Mouse (Mus musculus): ENCODE measurements at regions not wholly inside any gene's neighbourhood (a gene's known extent, or its start where the extent isn't known, plus 50 kb on each side); places are given as distances from the start of the nearest gene placed in this dataset.
"Not testable (repeated sequence)": the region's sequence is repeated elsewhere in the genome, so short reads cannot be mapped to it uniquely, and the experiment has no call there.

DNA sequence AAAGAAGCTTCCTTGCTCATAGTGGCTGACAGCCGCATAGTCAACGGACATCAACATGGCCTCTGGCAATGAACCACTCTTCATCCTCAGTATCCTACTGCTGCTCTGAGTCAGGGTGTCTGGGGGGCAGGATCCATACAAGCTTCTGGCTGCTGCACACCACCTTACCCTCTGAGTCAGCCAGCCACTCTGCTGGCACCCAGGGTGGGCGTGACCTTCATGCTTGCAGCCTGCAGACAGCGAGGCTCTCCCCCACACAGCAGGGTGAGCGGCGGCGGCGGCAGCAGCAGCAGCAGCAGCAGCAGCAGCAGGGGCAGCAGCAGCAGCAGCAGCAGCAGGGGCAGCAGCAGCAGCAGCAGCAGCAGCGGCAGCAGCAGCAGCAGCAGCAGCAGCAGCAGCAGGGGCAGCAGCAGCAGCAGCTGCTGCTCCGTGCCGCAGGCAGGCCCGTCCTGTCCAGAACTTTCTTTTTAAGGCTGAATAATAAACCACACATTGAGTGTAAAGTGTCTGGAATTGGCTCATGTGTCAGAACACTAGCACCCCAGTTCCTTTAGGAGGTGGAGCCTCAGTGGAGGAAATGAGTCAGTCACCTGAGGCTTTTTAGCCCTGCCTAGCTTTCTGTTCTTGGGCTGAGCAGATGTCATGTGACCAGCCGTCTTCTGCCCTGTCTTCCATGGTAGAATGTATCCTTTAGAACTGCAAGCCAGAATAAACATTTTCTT, 186.3 kb downstream of the 1810013L24Rik start:
- no peak for DNase-seq (ENCODE audit: low read depth, low spot score)

DNA sequence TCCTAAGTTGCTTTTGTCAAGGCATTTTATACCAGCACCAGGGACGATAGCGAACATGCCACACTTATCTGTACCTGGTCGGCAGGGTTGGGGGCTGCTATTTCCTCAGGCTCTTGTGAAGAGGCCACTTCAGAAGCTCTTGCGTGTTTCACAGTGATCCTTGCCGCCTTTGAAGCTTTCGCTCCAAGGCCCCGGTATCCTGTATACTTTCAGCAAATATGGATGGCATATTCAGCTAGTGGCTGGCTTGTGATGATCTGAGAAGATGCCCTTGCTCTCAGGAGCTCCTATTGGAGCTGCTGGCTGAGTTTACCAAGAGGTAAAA, 186.8 kb downstream of the 1810013L24Rik start:
- DNase-seq (ENCODE audit: low read depth, low spot score), result no peak

DNA sequence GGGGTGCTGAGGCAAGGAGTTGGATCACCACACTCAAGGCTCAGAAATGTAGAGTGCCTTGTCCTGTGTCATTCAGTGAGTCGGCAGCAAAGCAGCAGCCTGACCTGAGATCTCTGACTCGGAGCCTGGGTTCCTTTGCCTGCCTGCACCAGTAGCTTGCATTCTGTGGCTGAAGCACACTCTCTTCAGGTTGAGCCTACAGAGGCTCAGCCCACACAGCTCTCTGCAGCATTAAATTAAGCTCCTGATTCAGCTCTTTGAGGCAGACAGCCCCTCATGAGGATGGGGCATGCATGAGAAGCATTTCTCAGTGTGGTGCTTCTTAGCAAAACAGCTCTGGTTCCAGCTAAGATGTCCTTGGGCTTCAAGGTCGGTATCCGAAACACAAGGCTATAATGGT, 200.8 kb downstream of the 1810013L24Rik start:
- no peak for DNase-seq (ENCODE audit: low read depth, low spot score)

DNA sequence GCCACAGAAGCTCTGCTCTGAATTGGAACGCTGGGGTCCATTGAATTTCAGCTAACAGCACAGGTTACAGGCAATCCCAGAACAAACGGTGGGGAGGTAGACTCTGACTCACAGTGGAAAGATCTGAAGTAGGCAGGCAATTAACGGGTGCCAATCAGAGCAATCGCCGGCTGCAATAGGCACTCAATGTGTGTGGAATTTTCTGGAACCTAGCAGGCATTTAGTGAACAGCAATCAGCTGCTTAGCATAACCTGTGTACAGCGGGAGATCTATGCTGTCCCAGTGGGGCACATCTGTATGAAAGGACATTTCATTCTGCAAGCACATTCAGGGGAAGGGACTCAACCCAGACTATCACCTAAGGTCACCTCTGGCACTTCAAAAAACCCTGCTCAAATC, 213.4 kb downstream of the 1810013L24Rik start:
- DNase-seq (ENCODE audit: low read depth, low spot score), result no peak

DNA sequence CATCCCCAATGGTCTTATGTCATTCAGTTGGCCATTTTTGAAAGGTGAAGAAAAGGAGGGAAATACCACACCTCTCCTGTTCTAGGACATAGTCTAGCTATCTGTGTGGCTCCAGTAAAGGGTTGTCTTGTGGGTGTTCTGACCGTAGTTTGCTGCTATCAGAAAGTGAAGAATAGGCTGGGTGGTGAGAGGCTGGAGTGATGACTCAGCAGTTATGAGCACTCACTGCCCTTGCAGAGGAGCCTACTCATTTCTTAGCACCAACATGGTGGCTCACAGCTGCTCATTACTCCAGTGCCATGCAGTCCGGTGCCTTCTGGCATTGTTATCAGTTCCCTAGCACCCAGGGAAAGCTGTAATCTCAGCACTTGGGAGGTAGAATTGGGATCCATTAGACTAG, 217.0 kb downstream of the 1810013L24Rik start:
- DNase-seq (ENCODE audit: low read depth, low spot score), result no peak

DNA sequence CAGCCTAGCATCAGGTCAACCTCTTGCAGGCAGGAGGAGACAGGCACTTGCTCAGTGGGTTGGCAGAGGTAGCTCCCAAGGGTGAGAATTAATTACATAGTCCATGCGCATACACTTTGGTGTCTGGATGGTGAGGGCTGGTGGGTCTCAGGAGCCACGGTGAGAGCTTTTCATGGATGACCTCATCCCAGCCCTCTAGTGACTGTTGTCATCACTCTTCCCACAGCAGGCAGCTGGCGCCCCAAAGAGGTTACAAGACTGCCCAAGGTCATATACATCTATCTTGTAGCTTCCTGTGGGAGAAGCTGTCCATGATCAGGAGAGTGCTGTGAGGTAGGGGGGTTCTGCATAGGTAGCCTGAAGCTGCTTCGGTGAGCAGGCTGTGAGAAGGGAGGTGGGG, 224.5 kb downstream of the 1810013L24Rik start:
- DNase-seq (ENCODE audit: low read depth, low spot score), result no peak

DNA sequence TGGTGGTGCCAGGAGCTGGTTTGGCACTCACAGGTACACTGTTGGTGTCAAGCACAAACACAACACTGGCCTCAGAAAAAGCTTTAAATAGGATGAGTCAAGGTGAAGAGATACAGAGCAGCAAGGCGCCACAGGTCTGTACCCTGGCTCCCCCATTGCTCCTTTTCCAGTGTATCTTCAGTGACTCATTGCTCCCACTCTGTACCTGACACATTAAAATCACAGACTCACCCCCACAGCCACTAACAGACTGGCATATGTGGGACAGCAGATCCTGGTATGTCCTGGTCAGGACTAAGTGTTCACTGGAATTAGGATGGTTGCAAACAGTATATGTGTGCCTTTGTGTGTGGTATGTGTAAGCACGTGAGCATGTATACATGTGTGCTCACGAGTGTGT, 226.5 kb downstream of the 1810013L24Rik start:
- no peak for DNase-seq (ENCODE audit: low read depth, low spot score)

DNA sequence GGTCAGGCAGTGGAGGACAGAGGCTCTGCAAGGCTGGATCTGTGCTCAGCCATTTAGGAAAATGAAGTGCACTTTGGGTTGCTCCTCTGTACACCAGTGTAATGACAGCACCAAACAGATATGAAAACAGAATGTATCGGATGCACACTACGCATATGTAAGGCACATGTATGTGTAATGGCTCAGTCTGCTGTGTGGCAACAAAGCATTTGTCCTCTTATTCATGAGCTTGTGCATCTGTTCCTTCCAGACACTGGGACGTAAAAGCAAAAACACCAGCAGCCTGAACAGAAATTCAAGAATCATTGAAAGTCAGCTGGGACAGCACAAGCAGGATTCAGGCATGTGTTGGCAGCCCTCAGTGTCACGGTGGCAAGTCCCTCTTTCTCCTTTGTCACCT, 241.6 kb downstream of the 1810013L24Rik start:
- DNase-seq (ENCODE audit: low read depth, low spot score), result no peak

DNA sequence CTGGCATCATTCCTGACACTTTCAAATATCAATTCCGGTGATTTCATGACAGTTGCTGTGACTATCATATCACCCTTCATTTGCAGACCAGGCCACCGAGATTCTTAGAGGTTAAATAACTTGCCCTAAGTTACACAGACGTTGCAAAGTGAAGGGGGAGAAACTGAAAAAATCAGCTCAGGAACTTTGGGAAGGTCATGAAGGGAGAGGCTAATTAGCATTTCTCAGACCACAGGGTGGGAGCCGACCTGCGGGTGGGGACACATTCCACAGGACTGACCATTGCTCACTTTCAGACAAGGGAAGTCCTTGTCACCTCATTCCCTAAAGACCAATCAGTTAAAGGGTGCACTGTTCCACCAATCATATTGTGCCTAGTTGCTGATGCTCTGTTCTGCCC, 242.1 kb downstream of the 1810013L24Rik start:
- not testable (repeated sequence) for DNase-seq (ENCODE audit: low read depth, low spot score)

DNA sequence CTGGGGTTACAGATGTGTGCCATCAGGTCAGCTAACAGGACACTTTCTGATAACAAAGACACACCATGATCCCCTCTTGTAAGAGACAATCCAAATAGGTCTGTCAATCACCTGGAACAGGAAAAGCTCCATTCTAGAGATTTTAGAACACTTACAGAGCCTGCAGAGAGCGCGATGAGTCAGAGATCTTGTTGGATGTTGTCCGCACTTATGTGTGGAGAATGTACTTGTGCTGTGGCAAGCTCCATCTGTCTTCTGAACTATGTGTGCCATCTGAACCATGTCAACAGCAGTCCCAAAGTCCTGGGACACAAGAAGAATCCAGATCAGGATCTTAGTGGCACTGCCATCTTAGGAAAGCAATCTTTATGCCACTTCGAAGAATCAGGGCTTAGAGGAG, 244.4 kb downstream of the 1810013L24Rik start:
- DNase-seq (ENCODE audit: low read depth, low spot score), result no peak

DNA sequence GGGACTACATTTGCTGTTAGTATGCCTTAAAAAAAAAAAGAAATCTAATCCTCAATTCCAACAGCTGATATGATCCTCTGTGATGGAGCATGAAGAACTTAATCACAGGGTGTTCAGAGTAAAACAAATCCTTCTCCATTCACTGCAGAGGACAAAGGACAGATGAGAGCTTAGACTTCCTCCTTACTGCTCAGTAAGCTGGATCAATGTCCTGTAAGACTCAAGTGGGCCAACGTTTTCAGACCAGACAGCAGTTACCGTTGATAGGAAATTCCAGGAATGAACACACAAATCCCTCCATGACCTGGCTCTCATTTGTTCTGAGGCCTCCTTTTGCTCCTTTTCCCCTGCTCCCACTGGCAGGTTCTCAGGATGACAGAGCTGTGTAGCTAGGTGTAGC, 247.6 kb downstream of the 1810013L24Rik start:
- DNase-seq (ENCODE audit: low read depth, low spot score), result no peak

DNA sequence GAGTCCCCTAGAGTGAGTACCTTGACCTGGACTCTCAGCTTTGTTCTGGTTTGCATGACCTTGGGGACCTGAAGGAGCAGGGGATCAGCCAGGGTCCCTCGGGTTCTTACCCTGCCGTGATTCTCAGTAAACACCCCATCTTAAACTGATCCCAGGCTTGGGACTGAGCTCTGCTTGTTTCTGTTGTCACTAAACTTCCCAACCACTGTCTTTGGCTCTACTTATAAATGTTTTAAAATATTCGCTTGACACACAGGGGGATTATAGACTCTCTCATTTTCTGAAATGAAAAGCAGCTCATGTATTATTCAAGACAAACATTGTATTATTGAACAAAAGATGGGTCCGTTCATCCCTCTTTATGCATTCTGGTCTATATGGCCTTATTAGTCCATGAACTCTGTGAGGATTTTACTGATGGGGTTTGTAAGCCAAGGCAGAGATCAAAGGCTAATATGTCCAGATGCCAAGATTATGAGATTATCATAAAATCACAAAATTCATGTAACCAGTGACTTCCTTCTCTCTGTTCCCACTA, 248.6 kb downstream of the 1810013L24Rik start:
- DNase-seq (ENCODE audit: low read depth, low spot score), result no peak

DNA sequence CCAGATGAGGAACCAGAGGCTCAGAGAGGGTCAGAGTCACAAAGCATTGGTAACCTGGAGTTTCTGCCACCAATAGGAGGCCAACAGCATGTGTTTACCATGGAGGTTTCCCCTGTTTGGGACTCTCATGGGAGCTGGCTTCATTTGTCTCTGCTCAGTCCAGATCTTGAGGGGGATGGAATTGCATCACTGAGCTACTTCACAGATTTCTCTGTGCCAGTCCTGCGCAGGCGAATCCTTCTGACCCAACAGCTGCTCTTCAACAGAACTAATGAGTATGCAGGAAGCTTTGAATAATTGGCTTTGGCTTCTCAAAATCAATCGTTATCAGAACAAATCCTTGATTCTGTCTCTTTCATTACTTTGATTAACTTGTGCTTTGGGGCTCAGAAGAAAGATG, 253.1 kb downstream of the 1810013L24Rik start:
- no peak for DNase-seq (ENCODE audit: low read depth, low spot score)

DNA sequence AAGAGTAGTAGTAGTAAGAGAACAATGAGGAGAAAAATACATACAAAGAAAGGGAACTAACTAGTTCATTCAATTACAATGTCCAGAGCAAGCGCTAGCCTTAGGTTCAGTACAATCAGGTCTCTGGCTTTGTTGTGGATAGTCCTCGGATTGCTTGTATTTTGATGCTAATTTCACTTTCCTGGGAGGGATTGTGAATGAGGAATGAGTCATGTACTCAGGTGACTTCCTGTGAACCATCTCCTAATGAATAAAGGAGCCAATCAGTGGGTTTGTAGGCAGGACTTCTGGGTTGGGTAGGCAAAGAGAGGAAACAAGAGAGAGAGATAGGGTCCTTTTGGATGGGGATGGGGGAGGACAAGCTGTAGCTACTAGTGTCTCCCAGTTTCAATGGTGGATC, 253.8 kb downstream of the 1810013L24Rik start:
- DNase-seq (ENCODE audit: low read depth, low spot score), result no peak

DNA sequence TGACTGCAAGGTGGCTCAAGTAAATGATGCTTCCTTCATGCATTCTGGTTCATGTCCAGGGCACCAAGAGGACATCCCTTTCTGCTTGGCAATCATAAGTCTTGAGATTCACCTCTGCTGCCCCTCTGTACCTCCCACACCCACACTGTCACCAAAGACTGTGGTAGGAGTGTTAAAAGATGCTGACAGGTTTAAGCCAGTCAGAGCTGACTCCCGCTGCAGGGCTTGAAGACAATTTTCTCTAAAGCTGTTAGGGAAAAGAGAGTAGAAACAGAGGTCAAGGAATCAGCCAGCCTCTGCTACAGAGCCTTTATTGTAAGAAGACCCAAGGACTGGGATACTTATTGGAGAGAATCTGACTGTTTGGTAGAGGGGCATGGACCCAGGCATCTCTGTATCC, 254.7 kb downstream of the 1810013L24Rik start:
- no peak for DNase-seq (ENCODE audit: low read depth, low spot score)

DNA sequence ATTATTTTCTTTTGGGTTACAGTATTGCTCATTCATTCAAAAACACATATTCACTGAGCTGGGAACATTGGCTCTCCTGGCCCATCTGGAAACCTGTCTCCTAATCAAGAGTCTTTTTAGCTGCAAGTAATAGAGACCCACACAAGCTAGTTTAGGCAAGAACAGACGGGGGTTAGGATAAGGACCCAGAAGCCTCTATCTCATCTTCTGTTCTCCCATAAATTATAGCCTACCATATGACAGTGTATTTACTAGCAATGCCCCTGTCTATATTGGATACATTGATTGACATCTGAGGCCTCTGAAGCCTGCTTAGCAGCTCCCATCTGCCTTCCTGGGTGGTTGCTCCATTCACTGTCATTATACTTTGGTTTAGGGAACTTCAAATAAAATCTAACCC, 255.2 kb downstream of the 1810013L24Rik start:
- no peak for DNase-seq (ENCODE audit: low read depth, low spot score)

DNA sequence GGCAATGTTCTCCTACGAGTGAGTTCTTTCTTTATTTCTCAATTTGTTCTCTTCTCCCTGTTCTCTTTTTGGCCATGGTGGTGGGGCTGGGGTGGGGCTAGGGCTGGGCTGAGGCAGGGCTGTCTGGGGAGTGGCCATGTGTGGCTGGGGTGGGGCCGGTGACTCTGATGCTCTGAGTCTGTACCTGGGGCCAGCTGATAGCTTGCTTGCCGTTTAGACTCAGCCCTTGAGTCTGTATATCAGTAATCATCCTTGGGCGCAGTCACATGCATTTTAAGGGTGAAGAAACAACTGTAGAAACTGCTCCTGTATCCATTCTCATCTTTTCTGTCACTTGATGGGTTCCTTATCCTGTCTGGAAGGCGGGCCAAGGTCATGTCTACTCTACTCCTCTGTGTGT, 256.1 kb downstream of the 1810013L24Rik start:
- no peak for DNase-seq (ENCODE audit: low read depth, low spot score)

DNA sequence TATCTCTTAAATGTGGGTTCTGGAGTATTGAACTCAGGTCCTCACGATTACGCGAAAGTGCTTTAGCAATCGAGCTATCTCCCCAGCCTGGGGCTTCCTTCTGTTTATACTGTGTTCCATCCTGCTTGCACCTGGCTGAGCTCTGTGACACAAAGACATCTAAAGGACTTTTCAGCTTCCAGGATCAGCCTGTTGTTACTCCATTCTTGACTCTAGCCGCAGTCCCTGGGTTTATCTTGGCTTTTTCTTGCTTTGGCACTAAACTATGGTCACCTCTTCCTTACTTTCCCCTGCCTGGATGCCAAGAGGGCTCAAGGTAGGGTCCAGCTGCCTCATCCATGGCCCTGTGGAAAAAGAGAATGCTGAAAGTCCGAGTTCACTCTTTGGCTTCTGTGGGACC, 261.9 kb downstream of the 1810013L24Rik start:
- DNase-seq (ENCODE audit: low read depth, low spot score), result no peak

DNA sequence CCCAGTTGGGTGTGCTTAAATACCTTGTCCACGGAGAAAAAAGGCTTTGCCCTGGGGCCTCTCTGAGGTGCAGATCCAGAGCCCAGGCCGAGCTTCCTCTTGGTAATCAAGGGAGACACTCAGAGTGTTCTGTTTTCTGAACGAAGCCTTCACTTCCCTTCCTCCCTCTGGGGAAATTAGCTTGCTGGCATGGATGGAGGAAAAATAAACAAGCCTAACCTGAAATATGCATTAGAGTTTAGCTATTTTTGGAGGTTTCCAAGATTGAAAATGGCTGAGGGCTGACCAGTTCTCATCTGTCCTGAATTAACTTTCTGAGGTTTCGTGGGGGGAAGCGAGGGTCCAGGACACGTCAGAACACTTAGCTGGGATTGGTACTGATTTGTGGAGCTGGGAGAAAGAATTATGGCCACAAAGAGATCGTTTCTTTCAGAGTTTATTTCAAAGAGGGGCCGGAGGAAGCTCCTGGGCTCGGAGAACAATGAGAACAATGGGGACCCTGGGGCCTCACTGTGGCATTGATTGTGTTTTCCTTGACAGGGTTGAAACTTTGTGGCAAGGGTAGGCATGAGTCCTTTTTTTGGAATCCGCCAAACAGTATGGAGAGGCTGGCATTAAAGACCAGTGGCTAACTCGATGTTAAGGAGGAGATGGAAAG, 262.4 kb downstream of the 1810013L24Rik start:
- DNase-seq (ENCODE audit: low read depth, low spot score), result no peak

DNA sequence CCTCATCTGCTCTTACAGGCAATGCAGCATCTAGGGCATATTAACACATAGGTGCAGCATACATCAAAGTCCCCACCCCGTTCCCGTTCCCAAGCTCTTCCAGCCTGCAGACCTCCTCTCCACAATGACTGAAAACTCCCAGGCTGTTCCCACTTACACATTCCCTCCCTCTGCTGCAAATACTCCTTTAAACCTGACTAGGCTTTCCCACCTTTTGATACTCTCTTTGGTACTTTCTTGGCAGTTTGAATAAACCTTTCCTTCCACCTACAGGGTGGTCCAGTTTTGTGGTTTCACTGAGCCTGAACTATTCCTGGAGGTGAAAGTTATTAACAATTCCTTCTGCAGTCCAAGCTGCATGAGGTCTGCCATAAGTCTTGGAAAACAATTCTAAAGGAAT, 263.7 kb downstream of the 1810013L24Rik start:
- no peak for DNase-seq (ENCODE audit: low read depth, low spot score)

DNA sequence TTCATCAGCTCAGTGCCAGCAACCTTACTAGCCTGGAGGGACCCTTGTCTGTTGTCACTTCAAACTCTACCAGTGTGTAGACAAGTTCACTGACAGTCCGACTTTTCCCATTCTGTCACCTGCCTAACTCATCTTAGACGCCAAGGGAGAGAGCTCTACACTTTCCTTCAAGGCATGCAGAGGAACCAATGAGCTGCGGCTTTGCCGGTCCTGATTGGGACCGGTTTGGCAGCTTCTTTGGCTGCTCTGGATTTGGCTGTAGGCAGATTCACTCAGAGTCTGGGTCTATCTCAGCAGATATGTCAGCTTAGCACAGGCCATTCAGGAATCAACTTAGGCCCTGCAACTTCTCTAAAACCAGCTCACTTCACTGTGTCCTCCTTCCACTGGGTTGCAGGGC, 264.3 kb downstream of the 1810013L24Rik start:
- no peak for DNase-seq (ENCODE audit: low read depth, low spot score)

DNA sequence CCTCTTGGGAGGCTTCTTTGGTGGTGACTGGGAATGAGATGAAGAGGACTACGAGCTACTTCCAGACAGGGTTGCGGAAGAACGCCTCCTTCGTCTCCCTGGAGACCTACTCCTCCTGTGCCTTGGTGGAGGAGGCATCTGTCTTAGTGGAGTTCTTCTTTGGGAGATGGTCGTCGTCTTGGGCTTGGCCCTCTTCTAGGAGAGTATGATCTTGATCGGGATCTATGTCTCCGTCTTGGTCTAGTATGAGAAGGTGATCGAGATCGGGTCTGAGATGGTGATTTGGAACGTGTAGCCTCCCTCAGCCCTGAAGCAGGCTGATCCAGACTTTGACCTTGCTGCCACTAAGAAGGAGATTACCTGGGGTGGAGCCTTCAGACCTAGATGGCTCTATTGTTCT, 276.3 kb downstream of the 1810013L24Rik start:
- DNase-seq (ENCODE audit: low read depth, low spot score), result no peak

DNA sequence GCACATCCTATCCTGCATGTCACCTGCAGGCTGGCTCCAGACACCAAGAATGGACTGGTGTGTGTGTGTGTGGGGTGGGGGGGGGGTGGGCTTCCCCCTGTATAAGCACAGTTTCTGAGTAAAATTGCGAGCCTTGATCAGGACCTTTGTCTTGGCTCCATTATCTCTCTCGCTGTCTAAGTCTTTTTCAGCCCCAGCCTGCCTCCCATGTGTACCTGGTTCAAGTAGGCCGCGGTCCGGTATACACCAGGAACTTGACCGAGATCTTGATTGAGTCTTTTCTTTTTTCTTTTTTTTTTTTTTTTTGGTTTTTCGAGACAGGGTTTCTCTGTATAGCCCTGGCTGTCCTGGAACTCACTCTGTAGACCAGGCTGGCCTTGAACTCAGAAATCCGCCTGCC, 276.8 kb downstream of the 1810013L24Rik start:
- DNase-seq (ENCODE audit: low read depth, low spot score), result not testable (repeated sequence)
